Mouse (Mus musculus) right cerebral cortex, postnatal 14 days (tissue): Measurements from ENCODE around the gene Hoxd13.

Experiments used
- DNase-seq: peaks from one replicate; pipeline ENCODE4 v3.0.0; 2022

Hoxd13 gene

DNA sequence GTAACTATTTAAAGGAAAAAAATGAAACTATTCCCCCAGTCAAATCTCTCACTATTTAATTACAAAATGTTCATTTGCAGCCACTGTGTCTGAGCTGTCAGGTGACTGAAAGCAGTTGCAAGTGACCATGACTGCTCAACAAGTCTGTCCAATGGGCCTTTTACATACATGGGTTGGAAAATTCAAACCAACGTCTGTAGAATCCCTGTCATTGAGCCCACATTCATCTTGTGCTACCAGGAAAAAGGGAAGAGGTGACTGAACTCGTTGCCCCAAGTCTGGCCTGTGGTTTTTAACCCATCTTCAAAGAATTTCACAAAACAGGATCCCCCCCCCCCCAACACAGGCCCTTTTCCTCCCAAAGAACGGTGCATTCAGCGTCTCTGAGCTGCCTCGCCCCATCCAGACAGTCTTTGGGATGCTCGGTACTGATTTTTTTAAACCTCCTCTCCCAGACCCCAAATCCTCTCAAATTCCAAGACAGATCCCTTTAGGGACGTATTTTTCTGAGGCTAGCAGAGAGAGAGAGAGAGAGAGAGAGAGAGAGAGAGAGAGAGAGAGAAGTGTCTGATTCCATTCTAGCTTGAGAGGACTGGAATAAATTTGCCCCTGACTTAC, 27.8 kb downstream of the Hoxd13 start:
- no peak for DNase-seq

- DNase-seq: no peak
Observed at GRCm38 (mm10) chr2:74696442-74697335, 28.6 kb downstream of the Hoxd13 start.

DNA sequence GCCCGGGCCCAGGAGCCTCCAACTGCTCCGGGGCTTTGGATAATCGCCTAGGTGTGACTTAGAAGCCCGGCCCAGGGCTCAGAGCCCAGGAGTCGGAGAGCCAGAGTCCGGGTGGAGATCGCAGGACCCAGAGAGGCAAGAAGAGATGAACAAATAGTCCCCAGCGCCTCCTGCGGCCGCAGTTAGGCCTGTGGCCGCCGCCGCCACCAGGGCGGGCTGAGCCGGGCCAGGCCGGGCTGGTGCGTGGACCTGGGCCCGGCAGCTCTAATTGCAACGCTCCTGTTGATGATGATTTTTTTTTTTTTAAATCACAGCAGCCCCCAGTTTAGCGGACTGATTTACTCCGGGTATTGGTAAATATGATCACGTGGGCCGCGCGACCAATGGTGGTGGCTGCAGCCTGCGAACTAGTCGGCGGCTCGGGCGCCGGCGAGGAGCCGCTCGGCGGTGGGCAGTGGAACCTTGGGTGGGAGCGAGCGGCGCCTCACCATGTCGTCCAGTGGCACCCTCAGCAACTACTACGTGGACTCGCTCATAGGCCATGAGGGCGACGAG, 29.5 kb downstream of the Hoxd13 start, which contains the start of gene Hoxd9:
Gene Hoxd9 (plus strand): TSS at position 161 of the 555 bp plus-strand sequence.
- DNase-seq: no peak

GRCm38 (mm10) chr2:74698201-74699052, 30.3 kb downstream of the Hoxd13 start:
- DNase-seq: no peak

GRCm38 (mm10) chr2:74699053-74699430, 30.9 kb downstream of the Hoxd13 start:
- no peak for DNase-seq

- no peak for DNase-seq
Observed at GRCm38 (mm10) chr2:74699664-74700545, 31.8 kb downstream of the Hoxd13 start.

DNA sequence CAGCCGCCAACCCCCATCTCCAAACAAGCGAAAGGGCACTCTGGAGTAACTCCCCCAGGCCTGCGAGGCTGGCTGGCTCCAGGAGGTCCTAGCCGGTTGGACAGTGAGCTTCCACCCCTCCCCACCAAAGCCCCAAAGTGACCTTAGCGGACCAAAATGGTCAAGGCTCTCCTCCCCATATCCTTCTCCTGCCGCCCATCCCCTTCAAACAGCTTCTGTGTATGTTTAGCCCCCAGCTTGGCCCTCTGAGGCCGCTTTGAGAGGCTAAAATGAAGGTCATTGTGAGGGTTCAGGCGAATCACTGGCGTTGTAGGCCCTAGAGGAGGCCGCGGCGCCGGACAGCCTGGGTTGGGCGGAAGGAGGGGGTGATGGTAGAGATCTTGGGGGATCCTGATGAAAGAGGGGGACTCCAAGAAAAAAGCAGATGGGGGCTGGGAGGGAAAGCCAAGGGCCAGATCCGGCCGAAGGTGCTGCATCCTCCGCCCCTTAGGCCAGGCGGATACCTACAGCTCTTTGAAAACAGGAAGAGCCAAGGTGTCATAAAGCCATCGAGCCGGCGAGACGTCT, 32.5 kb downstream of the Hoxd13 start:
- no peak for DNase-seq

GRCm38 (mm10) chr2:74701949-74702819, 34.1 kb downstream of the Hoxd13 start:
- peak; percentile 84 for DNase-seq

- DNase-seq: no peak
Observed at GRCm38 (mm10) chr2:74702820-74703219, 34.7 kb downstream of the Hoxd13 start.

DNA sequence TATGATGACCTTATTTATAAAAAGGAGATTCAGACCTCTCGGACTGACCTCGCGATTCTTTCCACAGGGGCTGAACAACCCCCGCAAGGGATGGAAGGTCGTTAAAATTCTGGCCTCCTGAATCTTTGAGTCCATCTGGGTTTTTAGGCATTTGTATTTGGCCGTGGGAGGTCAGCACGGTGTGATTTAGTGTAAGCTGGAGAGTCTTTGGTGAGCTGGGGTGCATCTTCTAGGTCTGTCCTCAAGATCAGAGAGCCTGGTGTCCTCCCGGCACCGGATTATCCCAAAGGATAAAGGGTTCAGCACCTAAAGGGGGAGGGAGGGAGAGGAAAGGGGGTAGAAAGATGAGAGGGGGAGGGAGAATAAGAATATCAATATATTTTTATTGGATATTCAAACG, 35.2 kb downstream of the Hoxd13 start:
- no peak for DNase-seq

DNA sequence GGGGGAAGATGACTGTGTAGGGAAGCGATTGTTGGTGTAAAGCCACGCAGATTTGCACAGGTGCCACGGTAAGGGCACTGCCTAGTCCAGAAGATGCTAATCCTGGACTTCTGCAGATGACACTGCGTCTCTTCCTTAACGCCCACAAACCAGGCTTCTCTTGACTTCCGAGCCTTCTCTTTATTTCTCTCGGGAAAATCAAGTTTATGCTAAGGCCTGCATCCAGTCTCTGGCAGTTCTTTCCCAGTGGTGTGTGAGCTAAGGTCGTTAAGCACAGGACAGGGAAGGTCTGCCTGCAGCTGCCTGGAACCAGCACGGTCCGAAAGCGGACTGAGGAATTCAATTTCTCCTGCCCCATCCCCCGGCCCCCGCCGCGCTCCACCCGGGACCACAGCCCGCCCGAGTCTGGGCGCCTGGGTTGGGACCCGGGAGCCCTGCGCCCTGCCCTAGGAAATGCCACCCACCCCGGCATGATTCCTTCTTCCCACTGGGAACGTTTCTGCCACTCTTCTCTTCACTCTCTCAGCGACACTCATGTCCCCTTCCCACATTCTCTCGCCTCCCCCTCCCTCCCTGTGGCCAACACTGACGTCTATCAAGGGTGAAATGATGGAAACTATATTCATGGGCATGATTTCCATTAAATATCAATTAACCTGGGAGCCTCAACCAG, 35.7 kb downstream of the Hoxd13 start:
- DNase-seq: no peak

- DNase-seq: no peak
Observed at GRCm38 (mm10) chr2:74704393-74704998, 36.4 kb downstream of the Hoxd13 start, which contains the start of gene Hoxd8. Gene Hoxd8, plus strand, starts transcription at chr2:74704615.

GRCm38 (mm10) chr2:74704999-74705466, 36.9 kb downstream of the Hoxd13 start:
- no peak for DNase-seq

DNA sequence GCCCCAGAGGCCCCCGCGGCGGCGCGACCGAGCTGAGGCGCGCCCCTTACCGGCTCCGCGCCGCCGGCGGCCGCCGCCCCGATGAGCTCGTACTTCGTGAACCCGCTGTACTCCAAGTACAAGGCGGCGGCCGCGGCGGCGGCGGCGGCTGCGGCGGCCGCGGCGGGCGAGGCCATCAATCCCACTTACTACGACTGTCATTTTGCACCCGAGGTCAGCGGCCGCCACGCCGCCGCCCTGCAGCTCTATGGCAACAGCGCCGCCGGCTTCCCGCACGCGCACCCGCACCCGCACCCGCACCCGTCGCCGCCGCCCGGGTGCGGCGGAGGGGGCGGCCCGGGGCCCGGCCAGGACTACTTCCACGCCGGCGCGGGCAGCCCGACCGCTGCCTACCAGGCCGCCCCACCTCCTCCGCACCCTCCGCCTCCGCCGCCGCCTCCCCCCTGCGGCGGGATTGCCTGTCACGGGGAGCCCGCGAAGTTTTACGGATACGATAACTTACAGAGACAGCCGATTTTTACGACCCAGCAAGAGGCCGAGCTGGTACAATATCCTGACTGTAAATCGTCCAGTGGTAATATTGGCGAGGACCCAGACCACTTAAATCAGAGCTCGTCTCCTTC, 37.5 kb downstream of the Hoxd13 start:
- DNase-seq: no peak

DNA sequence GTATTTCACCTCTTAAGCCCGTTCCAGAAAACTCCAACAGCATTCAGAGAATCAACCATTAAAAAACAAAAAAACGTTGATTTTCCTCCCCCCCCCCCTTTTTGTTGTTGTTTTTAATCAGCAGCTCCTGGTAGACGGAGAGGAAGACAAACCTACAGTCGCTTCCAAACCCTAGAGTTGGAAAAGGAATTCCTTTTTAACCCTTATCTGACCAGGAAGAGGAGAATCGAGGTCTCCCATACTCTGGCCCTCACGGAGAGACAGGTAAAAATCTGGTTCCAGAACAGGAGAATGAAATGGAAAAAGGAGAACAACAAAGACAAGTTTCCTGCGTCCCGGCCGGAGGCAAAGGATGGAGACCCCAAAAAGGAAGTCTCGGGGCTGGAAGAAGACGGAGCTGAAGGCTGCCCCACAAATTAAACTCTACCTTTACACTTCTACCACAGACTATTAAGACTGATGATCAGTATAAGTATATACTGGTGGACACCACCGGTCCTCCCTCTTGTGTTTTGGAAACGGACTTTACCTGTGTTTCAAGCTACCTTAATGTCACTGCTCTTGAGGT, 38.4 kb downstream of the Hoxd13 start:
- DNase-seq: no peak

DNA sequence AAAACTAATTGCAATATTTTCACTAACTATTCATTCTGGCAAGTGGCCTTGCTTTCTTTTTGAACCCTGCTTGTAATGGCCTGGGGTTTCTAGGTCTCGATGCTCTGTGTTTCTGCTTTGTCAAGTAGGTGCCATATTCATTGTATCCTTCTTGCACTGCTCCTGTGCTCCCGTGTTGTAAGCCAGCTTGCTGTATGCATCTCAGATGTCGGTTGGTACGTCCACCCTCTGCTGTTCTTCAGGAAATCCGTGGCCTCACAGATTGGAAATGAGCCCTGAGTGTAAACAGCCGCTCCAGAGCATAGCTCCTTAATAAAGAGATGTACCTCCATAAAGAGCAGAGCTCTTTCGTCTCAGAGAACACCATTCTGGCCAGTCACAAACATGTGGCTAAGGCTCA, 39.5 kb downstream of the Hoxd13 start:
- no peak for DNase-seq

DNA sequence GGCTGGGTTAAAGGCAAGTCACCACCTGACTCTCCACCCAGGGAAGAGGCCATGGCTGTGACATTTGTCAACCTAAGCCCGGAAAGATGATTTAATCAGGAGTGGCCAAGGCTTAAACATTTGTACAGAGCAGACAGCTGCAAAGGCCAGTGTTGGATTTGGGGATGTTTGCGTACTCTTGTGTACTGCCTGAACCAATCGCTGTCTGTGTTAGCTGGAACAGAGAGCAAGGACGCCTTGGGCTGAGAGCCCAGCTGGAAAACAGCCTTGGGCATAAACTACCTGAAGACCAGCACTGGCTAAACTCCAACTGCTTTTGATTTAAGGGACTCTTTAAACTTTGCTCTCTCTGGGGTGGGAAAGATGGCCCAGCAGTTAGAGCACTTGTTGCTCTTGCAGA, 40.6 kb downstream of the Hoxd13 start:
- DNase-seq: no peak
